Mouse (Mus musculus) neutrophil, adult 5-6 weeks (primary cell): ENCODE data around the gene Rasgef1b. TPM values are rescaled to one million over a fixed set of nuclear protein-coding genes. Genes with fewer than 3 reads are reported as not detected.

Source experiments
- total RNA-seq: library from RNA; stranded (forward); fragments of 200-1000 nt; gene quantifications from 2 replicates; pipeline ENCODE4 v1.2.3, GENCODE M21; 2017

Rasgef1b gene
- total RNA-seq, 1 experiment from 2014 or later: 48.2 TPM

Other genes with a start within 250 kb of the Rasgef1b start
- gene Vamp9, start 177.2 kb upstream of the Rasgef1b start, total RNA-seq: not detected in 2 replicates
- gene Hnrnpd, start 249.9 kb upstream of the Rasgef1b start, total RNA-seq: 104 TPM in 2 replicates
- gene 4930524J08Rik, start 250.0 kb upstream of the Rasgef1b start, total RNA-seq: not detected in 2 replicates